Mouse (Mus musculus) ES-Bruce4 (cell line): Measurements from ENCODE around the gene Col12a1. TPM values are rescaled to one million over a fixed set of nuclear protein-coding genes. Genes with fewer than 3 reads are reported as not detected.

Experiments used
- H3K27ac ChIP-seq: 2 replicates; pipeline ENCODE4 v1.5.1; 2012; ENCODE audit warnings: low read length, inconsistent platforms; ENCODE audit not compliant: insufficient read depth
- H3K27me3 ChIP-seq: 2 replicates; pipeline ENCODE4 v1.6.1; 2012; ENCODE audit warnings: mild to moderate bottlenecking, low read length, inconsistent platforms; ENCODE audit not compliant: control insufficient read depth, poor library complexity, insufficient read depth, severe bottlenecking
- H3K36me3 ChIP-seq: 2 replicates; pipeline ENCODE4 v1.6.1; 2012; ENCODE audit warnings: inconsistent platforms, mild to moderate bottlenecking, low read length, moderate library complexity; ENCODE audit not compliant: control insufficient read depth, poor library complexity, insufficient read depth, severe bottlenecking
- H3K4me1 ChIP-seq: one replicate; pipeline ENCODE4 v1.8.1; 2011; ENCODE audit warnings: low read length; ENCODE audit not compliant: control insufficient read depth, insufficient read depth
- H3K4me3 ChIP-seq: 2 replicates; pipeline ENCODE4 v1.5.1; 2011; ENCODE audit warnings: low read depth, mild to moderate bottlenecking, low read length
- H3K9ac ChIP-seq: 2 replicates; pipeline ENCODE4 v1.6.1; 2012; ENCODE audit warnings: low read depth, mild to moderate bottlenecking, inconsistent platforms; ENCODE audit not compliant: poor library complexity, severe bottlenecking
- H3K9me3 ChIP-seq: replicated peaks from 2 replicates; pipeline ENCODE4 v1.6.1; 2012; ENCODE audit warnings: mild to moderate bottlenecking, low read length, inconsistent platforms; ENCODE audit not compliant: control insufficient read depth, poor library complexity, insufficient read depth, severe bottlenecking
- CTCF ChIP-seq: IDR thresholded peaks from one replicate; pipeline ENCODE4 v1.8.1; 2011; ENCODE audit warnings: low read depth, low read length
- EP300 ChIP-seq: IDR thresholded peaks from 2 replicates; pipeline ENCODE4 v1.6.1; 2011; ENCODE audit warnings: low read depth, low read length; ENCODE audit not compliant: insufficient read depth
- POLR2A ChIP-seq: IDR thresholded peaks from one replicate; pipeline ENCODE4 v1.8.1; 2011; ENCODE audit warnings: low read length; ENCODE audit not compliant: insufficient read depth
- polyA plus RNA-seq: library from polyadenylated mRNA; stranded (reverse); fragments of >200 nt; gene quantifications from 2 replicates; pipeline ENCODE4 v1.2.4, GENCODE M21; 2011; ENCODE audit warnings: low read depth; ENCODE audit not compliant: missing spikeins, insufficient read depth, insufficient read length

The Col12a1 gene
- polyA plus RNA-seq, 1 experiment = 3.3 TPM

GRCm38 (mm10) chr9:79605722-79606121 is 112.9 kb downstream of the Col12a1 start:
- Histone ChIP-seq H3K4me1 (no peaks in the 10 kb centered on the region), H3K27me3 (no peaks in the 10 kb centered on the region), H3K27ac (no peak overlapping the region), H3K9me3 (no peaks in the 10 kb centered on the region), H3K36me3 (no peaks in the 10 kb centered on the region), H3K4me3 (no peak overlapping the region), H3K9ac (no peak overlapping the region)
- TF ChIP-seq CTCF (no peak), EP300 (no peak), POLR2A (no peak)

DNA sequence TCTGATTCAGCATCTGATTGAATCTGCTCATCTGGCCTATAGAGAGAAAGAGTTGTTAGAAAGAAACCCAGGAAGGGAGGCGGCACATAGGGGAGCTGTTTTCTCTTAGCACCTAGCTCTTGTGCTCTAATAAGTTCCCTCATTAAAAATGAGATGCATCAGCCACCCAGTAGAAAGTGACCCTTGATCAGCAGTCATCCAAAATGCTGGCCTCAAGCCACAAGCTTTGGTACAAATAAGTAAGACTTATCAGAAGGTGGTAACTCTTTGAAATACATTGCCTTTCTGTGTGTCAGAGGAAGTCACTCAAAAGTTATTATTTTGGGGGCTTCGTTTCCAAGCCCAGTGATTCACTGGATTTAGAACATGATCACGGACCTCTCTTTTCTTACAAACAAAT is 114.1 kb downstream of the Col12a1 start:
- Histone ChIP-seq H3K4me3 (no peak overlapping the region), H3K27me3 (no peaks in the 10 kb centered on the region)
- TF ChIP-seq POLR2A = no peak
- TF ChIP-seq EP300 = no peak
- TF ChIP-seq CTCF = no peak

DNA sequence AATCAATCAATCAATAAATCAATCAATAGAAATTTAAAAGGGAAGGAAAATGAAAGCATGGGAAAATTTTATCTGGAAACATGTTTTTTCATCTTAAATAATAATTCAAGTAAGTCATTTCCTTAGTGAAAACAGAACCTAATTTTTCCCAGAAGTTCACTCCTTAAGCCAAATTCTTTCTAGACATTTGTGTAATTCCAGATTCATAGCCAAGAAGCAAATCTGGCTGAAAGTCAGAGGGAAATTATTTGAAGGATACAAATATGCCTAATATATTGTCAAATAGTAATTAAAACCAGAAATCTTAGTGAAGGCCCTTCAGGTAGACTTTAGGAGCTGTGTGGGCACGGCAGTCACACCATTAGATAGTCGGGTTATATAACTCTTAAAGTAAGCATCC is 115.2 kb downstream of the Col12a1 start:
- no peaks in the 10 kb centered on the region for H3K36me3 ChIP-seq
- H3K9ac ChIP-seq = no peak overlapping the region
- no peak overlapping the region for H3K4me3 ChIP-seq
- H3K4me1 ChIP-seq = no peaks in the 10 kb centered on the region
- no peaks in the 10 kb centered on the region for H3K27me3 ChIP-seq
- TF ChIP-seq EP300 = no peak
- no peak for TF ChIP-seq CTCF
- no peak for TF ChIP-seq POLR2A
- no peaks in the 10 kb centered on the region for H3K9me3 ChIP-seq
- no peak overlapping the region for H3K27ac ChIP-seq

More for the DNA sequence above, 114.1 kb downstream of the Col12a1 start:
- Histone ChIP-seq H3K27ac (no peak overlapping the region), H3K9me3 (no peaks in the 10 kb centered on the region), H3K9ac (no peak overlapping the region), H3K4me1 (no peaks in the 10 kb centered on the region), H3K36me3 (no peaks in the 10 kb centered on the region)

DNA sequence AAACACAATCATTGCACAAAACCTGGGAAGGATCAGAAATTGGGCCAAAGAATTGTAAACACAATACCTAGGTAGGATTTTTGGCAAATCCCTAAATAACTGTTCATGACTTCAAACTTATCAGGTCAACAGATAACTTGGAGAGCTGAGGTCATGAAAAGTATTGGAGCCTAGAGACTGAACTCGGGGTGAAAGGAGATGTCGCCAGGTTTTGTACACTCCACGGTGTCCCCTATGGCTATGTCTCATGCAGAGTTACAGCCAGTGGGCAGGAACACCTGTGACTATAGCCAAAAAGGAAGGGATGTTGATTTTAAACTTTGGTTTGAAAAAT is 118.4 kb downstream of the Col12a1 start:
- TF ChIP-seq CTCF = no peak
- TF ChIP-seq POLR2A = no peak
- no peak for TF ChIP-seq EP300
- H3K27me3 ChIP-seq = no peaks in the 10 kb centered on the region

GRCm38 (mm10) chr9:79599395-79600236 is 119.0 kb downstream of the Col12a1 start:
- Histone ChIP-seq H3K27me3 (no peaks in the 10 kb centered on the region), H3K36me3 (no peaks in the 10 kb centered on the region), H3K9ac (no peak overlapping the region), H3K4me3 (no peak overlapping the region), H3K4me1 (no peaks in the 10 kb centered on the region), H3K9me3 (no peaks in the 10 kb centered on the region), H3K27ac (no peak overlapping the region)
- TF ChIP-seq POLR2A (no peak), CTCF (no peak), EP300 (no peak)

More for the DNA sequence above, 118.4 kb downstream of the Col12a1 start:
- no peaks in the 10 kb centered on the region for H3K9me3 ChIP-seq
- H3K4me3 ChIP-seq = no peak overlapping the region
- no peaks in the 10 kb centered on the region for H3K4me1 ChIP-seq
- H3K36me3 ChIP-seq = no peaks in the 10 kb centered on the region
- H3K27ac ChIP-seq = no peak overlapping the region
- no peak overlapping the region for H3K9ac ChIP-seq

GRCm38 (mm10) chr9:79598578-79598977 is 120.1 kb downstream of the Col12a1 start:
- H3K9ac ChIP-seq = no peak overlapping the region
- H3K27me3 ChIP-seq = no peaks in the 10 kb centered on the region
- TF ChIP-seq POLR2A (no peak), CTCF (no peak), EP300 (no peak)
- H3K27ac ChIP-seq = no peak overlapping the region
- H3K36me3 ChIP-seq = no peaks in the 10 kb centered on the region
- no peaks in the 10 kb centered on the region for H3K9me3 ChIP-seq
- H3K4me1 ChIP-seq = no peaks in the 10 kb centered on the region
- H3K4me3 ChIP-seq = no peak overlapping the region
